Mouse (Mus musculus): ENCODE data around the gene Pax5.

Gene Pax5

DNA sequence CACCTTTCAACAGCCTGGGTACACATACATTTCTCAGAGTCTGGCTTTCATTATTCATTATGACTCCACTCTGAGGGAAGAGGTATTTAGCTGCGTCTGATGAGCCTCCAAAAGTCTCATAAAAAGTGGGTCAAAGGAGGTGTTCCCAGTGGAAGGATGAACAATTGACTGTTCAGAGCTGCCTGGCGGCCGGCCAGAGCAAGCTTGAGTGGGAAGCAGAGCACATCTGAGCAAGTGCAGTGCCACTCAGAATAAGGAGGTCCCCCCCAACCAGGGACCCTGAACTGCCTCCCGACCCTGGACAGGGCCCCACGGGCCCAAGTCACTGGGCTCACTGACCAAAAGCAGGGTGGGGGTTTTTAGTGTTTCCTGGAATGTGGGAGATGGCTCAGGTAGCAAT is 109.4 kb downstream of the Pax5 start:
- DNase-seq (ENCODE audit: inconsistent ontology term) = peak; percentile 84

DNA sequence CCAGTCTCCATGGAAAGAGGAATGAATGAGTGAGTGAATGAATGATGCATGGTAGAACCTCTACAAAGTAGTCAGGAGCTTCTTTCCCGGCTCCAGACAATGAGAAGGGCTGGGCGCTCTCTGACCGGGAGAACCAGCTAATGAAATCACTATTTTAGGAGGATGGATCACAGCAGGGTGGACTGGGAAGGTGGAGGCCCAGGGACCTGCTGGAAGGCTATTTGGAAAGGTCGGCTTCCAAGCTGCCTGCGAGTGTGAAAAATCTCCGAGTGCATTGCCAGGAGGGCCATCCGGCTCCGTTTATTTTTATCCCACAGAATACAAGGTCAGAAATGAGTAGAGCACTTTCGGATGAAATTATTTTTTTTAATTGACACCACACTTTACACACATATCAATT is 112.3 kb downstream of the Pax5 start:
- DNase-seq (ENCODE audit: inconsistent ontology term) = no peak

DNA sequence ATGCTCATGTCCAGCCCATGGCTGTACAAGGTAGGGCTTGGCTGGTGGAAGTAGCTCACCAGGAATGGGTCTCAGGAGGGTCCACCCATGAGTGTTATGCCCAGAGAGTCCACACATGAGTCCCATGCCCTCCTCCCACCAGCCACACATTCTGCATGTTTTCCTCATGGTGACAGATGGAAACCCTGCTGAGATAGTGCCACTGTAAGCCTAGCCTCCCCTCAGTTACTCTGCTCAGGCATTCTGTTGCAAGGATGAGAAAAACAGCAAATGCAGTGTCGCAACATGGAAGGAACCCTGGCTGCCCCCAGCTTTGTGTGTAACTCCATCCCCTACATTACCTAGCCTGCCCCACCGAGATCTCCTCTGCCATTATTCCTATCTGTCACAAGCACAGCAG is 117.2 kb downstream of the Pax5 start:
- DNase-seq (ENCODE audit: inconsistent ontology term) = no peak

DNA sequence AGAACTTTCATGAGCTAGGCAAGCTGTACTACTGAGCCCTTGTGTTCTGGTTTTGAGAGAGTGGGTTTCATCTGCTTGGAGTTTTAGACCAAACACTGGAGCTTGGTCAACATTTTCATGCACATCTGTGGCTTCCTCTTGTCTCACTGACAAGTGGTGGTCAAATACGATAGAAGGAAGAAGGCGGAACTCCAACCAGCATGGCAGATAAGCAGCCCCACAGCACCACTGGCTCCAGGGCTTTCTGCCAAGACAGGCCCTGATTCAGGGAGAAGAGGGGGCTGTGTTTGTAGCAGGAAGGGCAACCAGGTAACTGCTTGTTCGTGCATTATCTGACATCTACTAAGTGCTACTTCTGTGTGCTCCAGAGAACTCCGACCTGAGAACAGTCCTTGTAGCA is 127.6 kb downstream of the Pax5 start:
- no peak for DNase-seq (ENCODE audit: inconsistent ontology term)

DNA sequence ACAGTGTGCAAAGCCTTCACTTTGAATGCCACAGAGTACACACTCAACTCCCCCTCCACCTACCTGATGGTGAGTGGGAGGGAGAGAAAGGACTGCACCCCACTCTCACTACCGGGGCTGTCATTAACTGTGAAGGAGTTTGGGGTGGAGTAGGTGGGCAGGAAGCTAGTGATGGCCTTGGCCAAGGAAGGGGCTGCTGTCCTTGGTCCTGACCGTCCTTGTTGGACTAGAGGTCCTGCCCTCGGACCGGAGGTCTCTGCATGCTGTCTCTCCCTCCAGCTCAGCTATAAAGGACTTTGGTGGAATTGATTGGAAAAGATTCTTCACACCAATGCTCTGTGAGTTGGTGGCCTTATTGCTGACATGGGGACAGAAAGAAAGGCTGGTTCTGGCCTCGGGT is 131.7 kb downstream of the Pax5 start:
- DNase-seq (ENCODE audit: inconsistent ontology term) = peak; percentile 31

DNA sequence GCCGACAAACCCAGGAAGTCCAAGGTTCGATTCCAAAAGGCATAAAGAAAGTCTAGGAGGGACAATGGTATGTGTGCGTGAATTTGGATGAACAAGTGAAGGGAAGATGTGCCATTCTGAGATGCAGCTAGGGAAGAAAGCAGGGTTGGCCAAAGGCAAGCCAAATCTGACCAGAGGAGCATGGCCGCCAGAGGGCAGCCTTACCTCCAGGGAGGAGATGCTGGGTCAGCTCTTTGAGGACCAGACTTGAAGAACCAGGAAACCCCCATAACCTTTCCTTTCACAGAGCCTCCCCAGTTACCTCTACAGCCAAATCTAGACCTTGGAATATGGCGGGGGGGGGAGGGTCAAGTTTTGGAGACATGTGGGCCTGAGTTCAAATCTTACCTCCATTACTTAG is 133.0 kb downstream of the Pax5 start:
- peak; percentile 32 for DNase-seq (ENCODE audit: inconsistent ontology term)

DNA sequence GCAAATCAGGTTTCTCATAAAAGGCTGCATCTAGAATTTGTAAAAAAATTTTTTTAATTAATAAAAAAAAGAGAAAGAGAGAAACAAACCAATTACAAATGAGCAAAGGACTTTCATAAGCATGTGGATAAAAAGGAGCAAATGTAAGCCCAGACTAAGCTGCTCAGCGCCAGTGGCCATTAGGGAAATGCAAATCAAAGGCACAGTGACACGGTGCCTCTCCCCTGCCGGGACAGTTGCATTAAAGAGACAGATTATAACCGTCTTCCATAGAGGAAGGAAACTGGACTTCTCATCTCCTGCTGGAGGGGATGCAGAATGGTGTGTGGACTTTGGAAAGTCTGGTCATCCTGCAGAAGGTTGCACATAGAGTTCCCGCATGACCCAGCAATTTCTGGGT is 133.5 kb downstream of the Pax5 start:
- DNase-seq (ENCODE audit: inconsistent ontology term) = no peak

DNA sequence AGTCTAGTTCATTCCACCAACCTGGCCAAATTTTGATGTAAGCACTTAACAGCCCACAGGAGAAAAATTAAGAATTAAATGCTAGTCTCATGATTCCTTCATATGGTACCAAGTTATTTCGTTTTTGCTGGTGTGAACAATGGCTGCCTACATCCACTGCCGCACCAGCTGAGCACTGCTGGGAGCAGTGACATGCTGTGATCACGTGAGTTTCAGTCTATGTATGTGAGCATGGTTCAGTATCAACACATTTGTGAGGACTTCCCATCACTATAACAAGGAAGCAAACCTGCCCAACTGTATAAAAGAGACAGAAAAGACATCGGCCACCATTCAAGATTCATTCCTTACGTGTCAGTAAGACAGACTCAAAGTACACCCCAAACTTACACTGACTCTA is 137.3 kb downstream of the Pax5 start:
- no peak for DNase-seq (ENCODE audit: inconsistent ontology term)

DNA sequence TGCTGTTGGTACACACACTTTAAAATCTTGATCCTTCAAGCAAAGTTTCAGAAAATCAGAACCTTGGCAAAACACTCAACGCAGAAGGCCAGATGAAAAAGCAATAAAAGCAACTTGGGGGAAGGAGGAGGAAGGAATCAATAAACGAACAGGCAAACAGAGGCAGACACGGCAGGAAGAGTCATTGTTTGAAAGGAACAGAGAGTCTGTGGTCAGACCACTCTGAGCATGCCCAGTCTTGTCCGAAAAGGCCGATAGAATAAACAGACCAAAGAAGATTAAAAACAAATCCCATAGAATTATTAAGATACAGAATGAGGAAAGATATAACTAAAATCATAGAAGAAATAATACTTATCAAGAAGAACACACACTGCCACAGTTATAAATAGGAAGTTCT is 137.9 kb downstream of the Pax5 start:
- no peak for DNase-seq (ENCODE audit: inconsistent ontology term)

DNA sequence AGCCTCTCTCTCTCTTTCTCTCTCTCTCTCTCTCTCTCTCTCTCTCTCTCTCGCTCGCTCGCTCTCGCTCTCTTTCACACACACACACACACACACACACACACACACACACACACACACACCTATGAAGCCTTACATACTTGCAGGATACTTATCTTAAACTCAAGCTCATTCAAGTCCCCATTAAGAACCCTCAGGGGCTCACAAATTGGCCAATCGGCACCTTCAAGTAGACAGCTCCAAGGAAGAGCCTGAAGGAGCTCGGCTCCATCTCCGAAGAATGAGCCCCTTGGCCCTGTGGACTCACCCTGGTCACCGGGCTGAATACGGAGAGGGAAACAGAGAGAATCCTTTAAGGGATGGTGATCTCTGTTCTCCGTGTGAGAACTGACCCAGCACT is 141.1 kb downstream of the Pax5 start:
- no peak for DNase-seq (ENCODE audit: inconsistent ontology term)

DNA sequence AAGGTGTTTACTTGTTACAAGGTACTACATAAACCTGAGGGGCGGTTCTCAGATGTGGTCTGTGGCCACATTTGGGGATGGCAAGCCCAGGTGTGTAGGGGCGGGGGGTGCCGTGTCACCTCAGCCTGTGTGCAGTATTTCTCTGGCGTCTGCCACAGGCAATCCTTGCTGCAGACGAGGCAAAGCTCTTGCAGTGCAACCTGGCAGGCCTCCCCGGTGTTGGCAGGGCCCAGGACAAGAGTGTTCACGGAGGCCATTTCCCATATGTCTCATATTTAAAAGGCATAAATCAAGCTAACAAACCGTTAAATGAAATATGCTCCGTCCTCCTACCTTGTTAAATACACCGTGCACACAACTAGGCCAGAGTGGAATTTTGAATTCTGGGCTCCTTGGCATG is 141.6 kb downstream of the Pax5 start:
- no peak for DNase-seq (ENCODE audit: inconsistent ontology term)

DNA sequence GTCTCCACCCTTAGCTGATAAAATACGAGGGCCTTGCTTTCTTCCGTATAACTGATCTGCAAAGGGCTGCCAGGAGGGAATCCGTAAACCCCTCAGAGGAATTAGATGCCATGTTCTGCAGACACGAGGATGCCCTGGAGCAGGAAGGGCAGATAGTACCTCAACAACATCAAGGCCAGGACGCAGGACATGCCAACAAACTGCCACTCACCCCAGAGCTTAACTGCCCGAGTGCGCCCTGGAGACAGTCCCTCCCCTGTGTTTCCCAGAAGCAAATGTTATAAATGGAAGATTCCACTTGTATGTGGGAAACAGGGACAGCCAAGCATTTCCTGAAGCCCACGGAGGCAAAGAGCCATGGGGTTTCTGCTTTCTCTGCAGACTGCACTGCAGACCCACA is 143.9 kb downstream of the Pax5 start:
- no peak for DNase-seq (ENCODE audit: inconsistent ontology term)

DNA sequence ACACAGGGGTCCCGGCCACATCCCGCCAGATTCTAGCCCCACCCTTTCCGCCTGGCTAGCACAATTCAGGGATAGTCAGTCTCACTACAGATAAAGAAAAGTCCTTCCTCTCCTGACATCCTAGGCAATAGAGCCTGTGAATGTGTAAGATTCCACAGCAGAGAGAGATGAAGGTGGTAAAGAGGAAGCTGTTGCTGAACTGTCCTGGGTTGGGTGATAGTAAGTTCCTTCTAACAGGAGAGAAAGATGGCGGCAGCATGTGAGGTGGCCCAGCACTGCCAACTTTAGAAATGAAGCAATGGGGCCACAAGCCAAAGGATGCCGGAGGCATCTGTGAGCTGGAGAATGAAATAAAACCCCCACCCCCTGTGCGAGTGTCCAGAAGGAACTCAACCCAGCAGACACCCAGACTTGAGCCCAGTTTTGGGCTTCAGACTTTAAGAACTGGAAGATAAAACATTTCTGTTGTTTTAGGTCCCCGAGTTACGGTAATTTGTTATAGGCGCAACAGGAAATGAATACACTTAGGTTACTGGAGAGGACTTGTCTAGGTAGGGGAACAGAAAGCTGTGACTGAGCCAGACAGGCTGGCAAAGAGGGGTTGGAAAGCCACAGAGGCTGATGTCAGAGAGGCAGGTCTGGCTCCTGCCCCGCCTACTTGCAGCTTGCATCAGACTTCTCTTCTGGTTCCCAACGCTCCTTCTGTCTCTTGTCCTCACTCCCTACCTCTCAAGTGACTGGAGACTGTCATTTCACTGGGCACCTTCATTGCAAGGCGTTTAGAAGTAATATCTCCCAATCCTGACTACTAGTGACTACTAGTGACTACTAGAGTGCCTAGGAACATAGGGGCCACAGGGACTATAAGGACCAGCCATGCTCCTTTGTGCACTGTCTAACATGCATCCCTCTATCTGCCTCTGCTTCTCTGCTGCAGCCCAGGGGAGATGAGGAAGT is 144.9 kb downstream of the Pax5 start:
- no peak for DNase-seq (ENCODE audit: inconsistent ontology term)

DNA sequence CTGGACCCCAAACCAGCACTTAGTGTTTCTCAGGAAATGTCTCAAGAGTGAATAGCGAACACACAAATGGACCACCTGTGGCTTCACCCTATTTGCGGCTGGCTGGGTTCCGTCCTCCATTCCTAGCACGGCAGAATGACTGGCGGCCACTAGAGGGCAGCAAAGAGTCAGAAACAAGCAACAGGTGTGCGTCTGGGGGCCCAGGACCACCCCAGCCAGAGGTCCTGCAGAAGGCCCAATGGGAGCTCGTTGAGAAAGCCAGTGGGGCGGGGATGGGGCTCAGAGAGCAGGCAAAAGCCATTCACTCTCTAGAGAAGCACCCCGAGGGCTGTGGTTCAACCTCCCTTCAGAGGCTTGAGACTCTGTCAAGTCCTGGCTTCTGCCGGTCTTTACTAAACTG is 145.7 kb downstream of the Pax5 start:
- DNase-seq (ENCODE audit: inconsistent ontology term) = peak; percentile 52

DNA sequence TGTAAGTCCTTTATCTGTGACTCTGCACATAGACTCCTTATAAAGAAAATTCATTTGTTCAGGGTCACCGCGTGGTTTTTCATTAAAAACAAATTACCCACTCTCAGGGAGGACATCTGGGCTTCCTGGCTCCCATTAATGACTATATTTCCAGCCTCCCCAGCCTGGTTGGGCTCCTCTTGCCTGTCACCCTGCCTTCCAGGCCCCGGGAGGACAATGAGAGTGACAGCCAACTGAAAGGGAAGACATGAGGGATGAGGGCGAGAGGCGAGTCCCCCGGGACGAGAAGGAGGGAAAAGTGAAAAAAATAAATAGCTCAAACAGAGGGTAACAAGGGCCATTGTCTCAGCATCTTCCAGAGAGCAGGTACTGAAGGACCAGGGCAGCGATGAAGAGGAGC is 149.3 kb downstream of the Pax5 start:
- no peak for DNase-seq (ENCODE audit: inconsistent ontology term)

DNA sequence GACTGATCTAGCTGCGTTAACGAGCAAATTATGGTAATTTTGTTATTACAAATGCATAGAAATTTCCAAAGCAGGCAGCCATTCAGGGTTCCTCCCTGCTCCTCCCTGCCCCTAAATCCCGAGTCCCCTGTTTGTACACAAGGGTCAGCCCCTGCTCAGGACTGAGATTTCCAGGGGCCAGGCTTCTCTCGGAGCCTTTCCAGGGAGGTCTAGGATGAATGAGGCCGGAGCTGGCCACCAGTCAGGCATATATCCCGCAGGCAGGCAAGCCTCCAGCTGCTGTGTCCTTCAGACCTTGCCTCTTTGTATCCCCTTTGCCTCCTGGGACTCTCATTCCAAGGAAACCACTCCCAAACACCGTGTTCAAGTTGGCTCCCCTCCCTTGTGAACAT is 151.7 kb downstream of the Pax5 start:
- DNase-seq (ENCODE audit: inconsistent ontology term) = no peak

DNA sequence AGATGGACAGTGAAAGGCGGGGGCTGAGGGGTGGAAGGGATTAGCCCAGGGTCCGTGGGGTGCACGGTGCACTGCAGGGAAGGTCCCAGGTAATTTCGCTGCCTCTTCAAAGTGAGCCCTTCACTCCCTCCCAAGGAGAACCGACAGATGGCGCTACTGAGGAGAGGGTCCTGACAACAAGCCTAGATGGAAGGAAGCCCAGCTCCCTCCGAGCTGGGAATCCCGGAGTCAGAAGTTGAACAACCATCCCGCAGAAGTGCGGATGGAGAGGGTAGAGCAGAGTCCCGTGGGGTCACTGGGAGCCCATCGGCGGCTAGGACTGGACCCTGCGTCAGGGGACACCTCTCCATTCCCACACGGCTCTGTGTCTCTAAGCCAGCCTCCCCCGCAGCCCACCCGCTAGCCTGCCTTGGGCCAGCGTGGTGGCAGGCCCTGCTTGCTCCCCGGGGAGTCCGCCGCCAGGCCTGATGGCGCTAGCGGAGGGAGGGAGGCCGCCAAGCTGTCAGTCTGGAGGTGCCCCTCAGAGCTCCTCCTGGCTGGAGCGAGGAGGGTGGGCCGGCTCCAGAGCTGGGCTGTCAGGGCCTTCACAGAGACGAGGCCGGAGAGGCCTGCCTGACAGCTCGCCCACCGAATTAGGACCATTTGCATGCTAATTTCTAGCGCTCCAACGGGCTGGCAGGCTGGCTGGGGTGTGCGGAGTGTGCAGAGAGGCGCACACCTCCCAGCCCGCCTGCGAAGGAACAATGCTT is 152.3 kb downstream of the Pax5 start:
- peak; percentile 44 for DNase-seq (ENCODE audit: inconsistent ontology term)

DNA sequence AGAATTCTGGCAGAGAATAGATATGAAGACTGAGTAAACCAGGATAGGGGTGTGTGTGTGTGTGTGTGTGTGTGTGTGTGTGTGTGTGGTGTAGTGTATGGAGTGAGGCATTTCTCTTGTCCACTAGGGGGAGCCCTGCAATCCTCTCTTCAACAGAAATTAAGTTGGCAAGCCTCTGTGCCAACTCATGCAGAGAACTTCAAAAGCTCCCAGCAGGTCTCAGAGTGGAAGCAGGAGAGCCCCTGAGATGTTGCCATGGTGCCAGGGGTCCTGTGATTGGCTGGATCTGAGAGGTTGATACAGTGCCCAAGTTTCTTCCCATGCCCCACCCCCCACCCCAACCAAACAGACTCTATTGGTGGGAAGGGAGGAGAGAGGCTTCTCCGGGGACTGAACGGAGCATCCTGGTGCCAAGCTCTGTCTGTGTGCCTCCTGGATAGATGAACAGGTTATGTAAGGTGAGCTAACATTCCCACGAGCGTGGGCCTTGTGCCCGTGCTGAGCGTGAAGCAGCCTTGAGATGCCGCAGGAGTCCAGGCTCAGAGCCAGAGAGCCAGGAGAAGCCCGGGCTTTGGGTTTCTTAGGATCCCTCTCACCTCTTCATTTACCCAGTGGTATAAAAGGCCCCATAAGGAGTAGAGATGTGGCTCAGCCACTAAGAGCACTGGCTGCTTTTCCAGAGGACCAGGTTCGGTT is 153.6 kb downstream of the Pax5 start:
- DNase-seq (ENCODE audit: inconsistent ontology term) = no peak

DNA sequence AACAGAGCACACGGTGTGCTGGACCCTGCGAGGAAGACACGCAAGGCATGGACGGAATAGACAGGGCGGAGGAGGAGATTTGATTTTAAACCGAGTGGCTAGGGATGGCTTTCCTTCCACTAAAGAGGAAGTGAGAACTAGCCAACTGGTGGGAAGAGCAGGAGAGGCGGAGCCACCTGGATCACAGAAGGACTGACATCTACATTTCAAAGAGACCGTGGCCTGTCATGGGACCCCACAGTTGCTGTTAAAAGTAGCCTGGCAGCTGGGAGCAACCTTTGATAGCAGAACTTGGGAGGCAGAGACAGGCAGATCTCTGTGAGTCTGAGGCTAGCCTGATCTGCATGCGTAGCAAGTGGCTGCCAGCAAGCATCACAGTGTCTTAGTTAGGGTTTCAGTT is 154.7 kb downstream of the Pax5 start:
- DNase-seq (ENCODE audit: inconsistent ontology term) = no peak

DNA sequence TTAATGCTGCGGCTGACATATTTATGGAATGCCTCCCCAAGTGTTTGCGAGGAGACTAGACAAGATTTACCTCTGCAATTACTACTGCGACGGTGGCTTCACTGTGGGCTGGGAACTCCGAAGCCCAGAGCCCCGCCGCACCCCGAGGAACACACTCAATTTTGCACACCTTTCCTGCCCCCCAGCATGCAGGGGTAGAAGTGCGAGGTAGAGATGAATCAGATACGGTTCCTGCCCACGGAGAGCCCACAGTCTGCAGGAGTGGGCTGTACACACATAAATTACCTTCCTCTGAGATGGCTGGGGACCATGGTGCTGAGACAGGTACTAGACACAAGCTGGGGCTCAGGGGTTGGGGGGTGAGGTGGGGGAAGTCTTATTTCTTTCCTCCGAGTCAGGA is 158.8 kb downstream of the Pax5 start:
- no peak for DNase-seq (ENCODE audit: inconsistent ontology term)

DNA sequence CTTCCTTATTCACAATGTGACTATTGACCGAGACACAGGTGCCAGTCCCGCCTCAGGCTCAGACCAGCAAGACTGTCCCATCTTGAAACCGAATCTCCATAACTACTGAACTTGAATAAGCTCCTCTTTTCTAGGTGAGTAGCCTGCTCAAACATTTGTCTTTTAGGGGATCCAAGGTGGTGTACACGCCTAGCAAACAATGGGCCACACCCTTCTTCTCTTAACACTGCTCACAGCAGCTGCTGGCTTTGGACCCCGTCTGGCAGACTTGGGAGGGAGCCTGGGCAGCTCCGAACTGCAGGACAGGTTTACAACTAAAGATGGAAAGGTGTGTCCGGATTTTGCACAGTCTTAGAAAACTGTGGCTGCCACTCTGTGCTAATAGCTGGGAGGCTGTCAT is 161.3 kb downstream of the Pax5 start:
- DNase-seq (ENCODE audit: inconsistent ontology term) = no peak

DNA sequence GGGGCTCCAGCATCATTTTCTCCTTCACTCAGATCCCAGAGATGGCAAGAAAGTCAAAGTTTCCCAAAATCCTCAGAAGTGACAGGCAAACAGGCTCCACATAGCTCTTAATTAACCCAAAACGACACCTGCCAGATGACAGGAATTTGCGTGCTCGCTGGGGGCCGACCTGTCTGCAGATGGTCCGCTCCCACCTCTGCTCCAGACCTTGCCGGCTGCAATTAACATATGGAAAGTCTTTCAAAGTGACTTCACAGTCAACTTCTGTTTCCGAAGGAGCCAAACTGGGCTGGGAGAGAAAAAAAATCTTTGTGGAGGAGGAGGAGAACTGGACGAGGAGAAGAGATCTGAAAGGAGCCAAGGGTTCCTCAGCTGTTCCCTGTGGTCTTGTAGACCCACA is 164.6 kb downstream of the Pax5 start:
- no peak for DNase-seq (ENCODE audit: inconsistent ontology term)

DNA sequence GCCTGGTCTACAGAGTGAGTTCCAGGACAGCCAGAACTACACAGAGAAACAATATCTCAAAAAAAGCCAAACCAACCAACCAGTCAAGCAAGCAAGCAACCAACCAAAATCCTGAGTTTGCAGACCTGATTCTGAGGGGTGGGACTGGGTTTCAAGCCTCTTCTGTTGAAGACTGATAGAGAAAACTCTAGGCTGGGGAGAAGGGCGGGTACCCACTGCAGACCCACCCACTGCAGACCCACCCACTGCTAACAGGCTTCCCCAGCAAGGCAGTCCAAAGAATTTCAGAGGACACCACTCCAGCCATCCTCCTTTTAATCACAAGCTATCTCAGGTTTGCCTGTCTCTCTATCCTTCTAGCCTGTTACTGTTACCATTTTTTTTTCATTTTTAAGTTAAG is 165.8 kb downstream of the Pax5 start:
- DNase-seq (ENCODE audit: inconsistent ontology term) = no peak

Data from Muller cell, postnatal 12 days (primary cell).